In the genomic region with DNA sequence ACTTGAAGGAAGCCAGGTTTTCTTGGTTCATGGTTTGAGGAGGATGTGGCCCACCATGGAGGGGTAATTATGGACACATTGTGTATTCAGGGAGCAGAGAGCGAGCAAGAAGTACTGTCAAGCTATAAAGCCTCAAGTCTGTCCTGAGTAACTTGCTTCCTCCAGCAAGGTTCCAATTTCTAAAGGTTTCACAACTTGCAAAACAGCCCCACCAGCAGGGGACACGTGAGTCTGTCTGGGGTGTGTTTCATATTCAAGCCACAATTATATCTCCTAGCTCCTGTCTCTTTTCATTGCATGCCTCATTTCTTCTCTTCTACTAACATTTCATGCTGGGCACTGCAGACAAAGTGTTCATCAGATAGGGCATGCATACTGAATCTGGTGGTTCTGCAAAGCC, we compare ENCODE assay signal across 27 mouse cellular contexts. TPM values are rescaled to one million over a fixed set of nuclear protein-coding genes. Genes with fewer than 3 reads are reported as not detected.
A peak's percentile ranks its signal among the peaks of the same experiment; 100 is the strongest.
DNase-seq lines count a peak whose midpoint lies in the region; ATAC-seq and TF ChIP-seq lines count a peak whose summit lies in the region.
"Had no signal": no experiment of that assay in that cellular context is flagged by ENCODE, and none has a peak within 500 bp of the region (broad histone marks: within the 10 kb centered on the region; RNA-seq: fewer than 3 reads in every experiment).

No protein-coding gene starts in this region.

- TF ChIP-seq POLR2A in thymus, adult 2 months (IDR thresholded peaks at IDR 0.05; ENCODE audit: control insufficient read depth, extremely low read depth, insufficient read depth, low read length, poor library complexity): no peak

- H3K36me3 ChIP-seq in thymus, adult 2 months (ENCODE audit: control insufficient read depth, insufficient read depth, low read length): no peaks in the 10 kb centered on the region
- H3K36me3 ChIP-seq in intestine, embryonic 15.5 days: no peaks in the 10 kb centered on the region
- H3K36me3 ChIP-seq: embryonic facial prominence, embryonic 12.5 days; heart, embryonic 15.5 days; liver, embryonic 12.5 days had no signal

- H3K4me3 ChIP-seq in gastrocnemius, adult 2 months: no peak overlapping the region
- no peak overlapping the region for H3K4me3 ChIP-seq in thymus, adult 2 months (ENCODE audit: control insufficient read depth, insufficient read depth, low read length)
- H3K4me3 ChIP-seq in intestine, embryonic 15.5 days (replicated peaks): no peak overlapping the region
- H3K4me3 ChIP-seq: embryonic facial prominence, embryonic 12.5 days; erythroblast, embryonic 14.5 days; heart, embryonic 15.5 days; liver, embryonic 12.5 days had no signal

- no peaks in the 10 kb centered on the region for H3K9me3 ChIP-seq in intestine, embryonic 15.5 days
- H3K9me3 ChIP-seq: embryonic facial prominence, embryonic 12.5 days; heart, embryonic 15.5 days; liver, embryonic 12.5 days had no signal

- H3K9ac ChIP-seq in intestine, embryonic 15.5 days: no peak overlapping the region
- H3K9ac ChIP-seq: embryonic facial prominence, embryonic 12.5 days; heart, embryonic 15.5 days; liver, embryonic 12.5 days had no signal

- no peak for ATAC-seq in intestine, embryonic 15.5 days
- ATAC-seq: activated CD4-positive, CD25-positive, alpha-beta regulatory T cell, adult 4 months; forebrain, embryonic 14.5 days; liver, embryonic 12.5 days; Patski had no signal

- no peak overlapping the region for H3K27ac ChIP-seq in gastrocnemius, adult 2 months
- no peak overlapping the region for H3K27ac ChIP-seq in thymus, adult 2 months (ENCODE audit: control insufficient read depth, insufficient read depth, low read length)
- H3K27ac ChIP-seq in intestine, embryonic 15.5 days: no peak overlapping the region
- H3K27ac ChIP-seq: embryonic facial prominence, embryonic 12.5 days; heart, embryonic 15.5 days; liver, embryonic 12.5 days had no signal

- WGBS in thymus, adult 2 months: 52% methylated on average over 2 of the region's 2 CpGs
- WGBS in intestine, embryonic 15.5 days: 59% methylated on average over 2 of the region's 2 CpGs

- no peaks in the 10 kb centered on the region for H3K27me3 ChIP-seq in thymus, adult 2 months (ENCODE audit: control insufficient read depth, insufficient read depth, low read length)
- H3K27me3 ChIP-seq in intestine, embryonic 15.5 days (replicated peaks): no peaks in the 10 kb centered on the region
- H3K27me3 ChIP-seq: embryonic facial prominence, embryonic 12.5 days; heart, embryonic 15.5 days; liver, embryonic 12.5 days; Patski had no signal

- no peaks in the 10 kb centered on the region for H3K4me1 ChIP-seq in thymus, adult 2 months (replicated peaks; ENCODE audit: control insufficient read depth, insufficient read depth, low read length)
- no peaks in the 10 kb centered on the region for H3K4me1 ChIP-seq in intestine, embryonic 15.5 days (replicated peaks)
- H3K4me1 ChIP-seq: embryonic facial prominence, embryonic 12.5 days; heart, embryonic 15.5 days; liver, embryonic 12.5 days had no signal

- DNase-seq in gastrocnemius, adult 2 months: no peak
- DNase-seq in gastrocnemius, postnatal 36 days: no peak
- peak; percentile 41 for DNase-seq in T-cell, adult 2 months (ENCODE audit: low spot score)
- DNase-seq in thymus, adult 2 months: peak; percentile 35
- DNase-seq in right cerebral cortex, postnatal 4 days: no peak
- no peak for DNase-seq in lung, postnatal 4 days
- DNase-seq: adrenal gland, postnatal 25 days; cerebellum, adult 11-12 months; cerebellum, postnatal 36 days; gastrocnemius, postnatal 25 days; heart, postnatal 4 days; kidney, adult 8-10 months; kidney, postnatal 14 days; layer of hippocampus, adult 9-11 months; lung, adult 2 months; right cerebral cortex, adult 18-20 months had no signal

- H3K4me2 ChIP-seq in intestine, embryonic 15.5 days (replicated peaks): no peak overlapping the region
- H3K4me2 ChIP-seq: embryonic facial prominence, embryonic 12.5 days; heart, embryonic 15.5 days; liver, embryonic 12.5 days; midbrain, embryonic 11.5 days had no signal

- TF ChIP-seq CTCF in gastrocnemius, adult 2 months (IDR thresholded peaks at IDR 0.05): peak; percentile 8; the same call in 1 of the 2 replicates
- no peak for TF ChIP-seq CTCF in thymus, adult 2 months (IDR thresholded peaks at IDR 0.05; ENCODE audit: borderline replicate concordance, control insufficient read depth, extremely low read depth, insufficient read depth, low read length, poor library complexity)

- intact Hi-C loops in gastrocnemius, adult 2 months (cut with DNase I): loop anchor here (10.0 kb wide), 1 partner anchor 368 kb away; no protein-coding TSS in a partner anchor
- intact Hi-C loops in gastrocnemius, postnatal 36 days (cut with DNase I): loop anchor here (5.0 kb wide), 1 partner anchor 69 kb away; no protein-coding TSS in a partner anchor

RNA-seq across cellular contexts. Expression of gene Agbl1, which starts 53.1 kb away (rescaled TPM):
- total RNA-seq in gastrocnemius, adult 2 months (2021): 10 to 100 TPM; 11.6 to 38.5 TPM
- total RNA-seq in gastrocnemius, postnatal 36 days (2021): 10 to 100 TPM; 11.4 to 20.0 TPM
- 0.08 TPM in 2 replicates for polyA plus RNA-seq in thymus, adult 2 months (2012; rRNA removed)
- not detected in 2 replicates for polyA plus RNA-seq in intestine, embryonic 15.5 days (2015; fragmentation: Nextera tagmentation; extraction: Ambion mirVana)
- total RNA-seq: adrenal gland, postnatal 25 days had no signal
- polyA plus RNA-seq: activated CD4-positive, CD25-positive, alpha-beta regulatory T cell, adult 4 months; erythroblast, embryonic 14.5 days; limb, embryonic 11.5 days; liver, embryonic 12.5 days; midbrain, embryonic 11.5 days; Patski; small intestine, adult 2 months had no signal

Comparison
In these comparisons a context has a peak if more than half of its experiments do, and no peak if none do; other contexts are left out.
1. DNase-seq: peak in T-cell, adult 2 months (single experiment) and thymus, adult 2 months (single experiment); none in gastrocnemius, adult 2 months (single experiment), gastrocnemius, postnatal 36 days (0 of 2), right cerebral cortex, postnatal 4 days (single experiment) and lung, postnatal 4 days (0 of 2).